Mouse (Mus musculus): ENCODE data around the gene Paqr7. TPM values are rescaled to one million over a fixed set of nuclear protein-coding genes. Genes with fewer than 3 reads are reported as not detected.

Paqr7 gene
- polyA plus RNA-seq, 1 experiment from 2014 or later = 0.87 TPM

DNA sequence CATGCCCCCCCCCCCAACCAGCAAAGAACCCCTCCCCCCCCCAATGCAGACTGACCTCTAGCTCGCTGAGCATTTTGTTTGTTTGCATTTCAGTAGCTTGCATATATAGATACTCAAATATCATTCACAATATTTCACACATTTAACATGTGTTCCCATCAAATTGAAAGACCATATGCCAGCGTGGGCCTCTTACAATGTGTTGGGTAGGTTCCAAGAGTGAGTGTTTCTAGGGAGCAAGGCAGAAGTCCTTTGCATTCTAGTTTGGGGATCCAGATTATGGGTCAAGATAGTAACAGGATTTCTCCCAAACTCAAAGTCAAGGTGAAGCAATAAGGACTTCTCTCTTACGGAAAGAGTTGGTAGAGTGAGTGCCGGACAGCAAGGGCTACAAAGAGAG, 22.0 kb downstream of the Paqr7 start:
- no peak for ATAC-seq (replicated peaks; ENCODE audit: insufficient number of reproducible peaks, low FRiP score, low TSS enrichment, low read depth)
- no peak overlapping the region for H3K4me2 ChIP-seq (ENCODE audit: low read depth, low read length)
- DNase-seq (ENCODE audit: low spot score) = no peak
- H3K4me3 ChIP-seq (ENCODE audit: low read depth, low read length) = no peak overlapping the region
- H3K27ac ChIP-seq (replicated peaks; ENCODE audit: low read depth, low read length) = no peak overlapping the region
- H3K9ac ChIP-seq (replicated peaks; ENCODE audit: low read length) = no peak overlapping the region
- no peaks in the 10 kb centered on the region for H3K9me3 ChIP-seq (replicated peaks; ENCODE audit: control insufficient read depth, low read length)
- no peaks in the 10 kb centered on the region for H3K27me3 ChIP-seq (ENCODE audit: control insufficient read depth, insufficient read depth, low read length)
- 90% methylated on average over 4 of the region's 4 CpGs for WGBS
- no peaks in the 10 kb centered on the region for H3K4me1 ChIP-seq (ENCODE audit: control insufficient read depth, insufficient read depth, low read length)
- no peaks in the 10 kb centered on the region; the same call in 1 of the 2 replicates for H3K36me3 ChIP-seq (replicated peaks; ENCODE audit: control insufficient read depth, insufficient read depth, low read depth, low read length)

DNA sequence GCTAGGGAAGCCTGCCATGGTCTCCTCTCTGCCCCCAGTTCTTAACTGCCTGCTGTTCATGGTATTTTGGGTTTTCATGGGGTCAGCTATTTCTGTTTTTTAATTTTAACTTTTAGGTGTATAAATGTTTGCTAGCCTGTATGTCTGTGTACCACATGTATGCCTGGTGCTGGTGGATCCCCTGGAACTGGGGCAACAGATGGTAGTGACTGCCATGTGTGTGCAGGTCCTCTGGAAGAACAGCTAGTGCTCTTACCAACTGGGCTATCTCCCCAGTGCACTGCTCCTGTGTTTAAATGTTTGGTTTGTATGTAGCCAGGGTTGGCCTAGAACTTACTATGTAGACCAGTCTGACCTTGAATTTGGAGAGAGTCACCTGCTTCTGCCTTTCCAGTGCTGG, 22.8 kb downstream of the Paqr7 start:
- H3K36me3 ChIP-seq (replicated peaks; ENCODE audit: control insufficient read depth, insufficient read depth, low read depth, low read length) = no peaks in the 10 kb centered on the region; the same call in 1 of the 2 replicates
- H3K27ac ChIP-seq (replicated peaks; ENCODE audit: low read depth, low read length) = no peak overlapping the region
- no peak overlapping the region for H3K9ac ChIP-seq (replicated peaks; ENCODE audit: low read length)
- ATAC-seq (replicated peaks; ENCODE audit: insufficient number of reproducible peaks, low FRiP score, low TSS enrichment, low read depth) (no peak), DNase-seq (ENCODE audit: low spot score) (no peak)
- H3K4me2 ChIP-seq (ENCODE audit: low read depth, low read length) = no peak overlapping the region
- H3K9me3 ChIP-seq (replicated peaks; ENCODE audit: control insufficient read depth, low read length) = no peaks in the 10 kb centered on the region
- H3K27me3 ChIP-seq (ENCODE audit: control insufficient read depth, insufficient read depth, low read length) = no peaks in the 10 kb centered on the region
- no peak overlapping the region for H3K4me3 ChIP-seq (ENCODE audit: low read depth, low read length)
- H3K4me1 ChIP-seq (ENCODE audit: control insufficient read depth, insufficient read depth, low read length) = no peaks in the 10 kb centered on the region

DNA sequence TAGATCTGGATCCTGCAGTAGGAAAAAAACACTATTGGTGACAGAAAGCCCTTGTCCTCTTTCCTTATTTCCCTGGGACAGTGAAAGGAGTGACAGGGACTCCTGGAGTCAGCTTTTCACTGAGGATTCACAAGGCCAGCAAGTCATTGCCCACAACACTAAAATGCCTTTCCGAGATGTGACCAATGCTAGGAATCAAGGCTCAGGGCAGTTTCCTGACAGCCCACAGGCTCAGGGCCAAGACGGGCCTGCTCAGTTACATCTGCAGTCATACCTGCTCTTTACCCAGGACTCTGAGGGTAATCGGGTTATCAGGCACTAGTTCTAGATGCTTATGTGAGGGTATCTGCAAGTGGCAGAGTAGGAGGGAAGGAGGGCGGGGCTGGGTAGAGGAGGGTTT, 26.9 kb downstream of the Paqr7 start:
- Histone ChIP-seq H3K36me3 (replicated peaks; ENCODE audit: control insufficient read depth, insufficient read depth, low read depth, low read length) (no peaks in the 10 kb centered on the region; the same call in 1 of the 2 replicates), H3K4me1 (ENCODE audit: control insufficient read depth, insufficient read depth, low read length) (no peaks in the 10 kb centered on the region), H3K27me3 (ENCODE audit: control insufficient read depth, insufficient read depth, low read length) (no peaks in the 10 kb centered on the region), H3K4me2 (ENCODE audit: low read depth, low read length) (no peak overlapping the region), H3K27ac (replicated peaks; ENCODE audit: low read depth, low read length) (no peak overlapping the region), H3K9ac (replicated peaks; ENCODE audit: low read length) (no peak overlapping the region), H3K4me3 (ENCODE audit: low read depth, low read length) (no peak overlapping the region), H3K9me3 (replicated peaks; ENCODE audit: control insufficient read depth, low read length) (no peaks in the 10 kb centered on the region)
- DNase-seq (ENCODE audit: low spot score) (no peak), ATAC-seq (replicated peaks; ENCODE audit: insufficient number of reproducible peaks, low FRiP score, low TSS enrichment, low read depth) (no peak)
- WGBS = 88% methylated on average over 4 of the region's 4 CpGs

DNA sequence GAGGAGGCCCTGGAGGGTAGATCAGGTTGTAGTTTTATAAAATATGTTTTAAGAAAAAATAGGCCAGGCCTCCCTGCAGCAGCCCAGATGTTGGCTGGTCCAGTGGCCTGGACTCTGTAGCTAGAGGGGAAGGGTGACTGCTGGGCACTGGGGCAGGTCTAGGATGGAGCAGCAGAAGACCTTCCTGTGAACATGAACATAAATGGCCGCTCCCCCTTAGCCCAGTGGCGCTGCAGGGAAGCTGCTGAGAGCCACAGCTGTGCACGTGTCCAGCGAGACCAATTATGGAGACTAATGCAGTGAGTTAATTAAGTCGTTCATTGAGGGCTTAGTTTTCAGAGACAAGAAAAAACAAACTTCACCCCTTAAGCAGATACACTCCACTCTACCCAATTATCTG, 29.3 kb downstream of the Paqr7 start:
- Histone ChIP-seq H3K4me2 (ENCODE audit: low read depth, low read length) (no peak overlapping the region), H3K4me3 (ENCODE audit: low read depth, low read length) (no peak overlapping the region), H3K36me3 (replicated peaks; ENCODE audit: control insufficient read depth, insufficient read depth, low read depth, low read length) (peaks cover 2% of the 10 kb centered on the region), H3K4me1 (ENCODE audit: control insufficient read depth, insufficient read depth, low read length) (no peaks in the 10 kb centered on the region), H3K9ac (replicated peaks; ENCODE audit: low read length) (no peak overlapping the region), H3K9me3 (replicated peaks; ENCODE audit: control insufficient read depth, low read length) (no peaks in the 10 kb centered on the region), H3K27me3 (ENCODE audit: control insufficient read depth, insufficient read depth, low read length) (no peaks in the 10 kb centered on the region), H3K27ac (replicated peaks; ENCODE audit: low read depth, low read length) (no peak overlapping the region)
- DNase-seq (ENCODE audit: low spot score) = no peak
- no peak for ATAC-seq (replicated peaks; ENCODE audit: insufficient number of reproducible peaks, low FRiP score, low TSS enrichment, low read depth)
- 78% methylated on average over 5 of the region's 5 CpGs for WGBS

DNA sequence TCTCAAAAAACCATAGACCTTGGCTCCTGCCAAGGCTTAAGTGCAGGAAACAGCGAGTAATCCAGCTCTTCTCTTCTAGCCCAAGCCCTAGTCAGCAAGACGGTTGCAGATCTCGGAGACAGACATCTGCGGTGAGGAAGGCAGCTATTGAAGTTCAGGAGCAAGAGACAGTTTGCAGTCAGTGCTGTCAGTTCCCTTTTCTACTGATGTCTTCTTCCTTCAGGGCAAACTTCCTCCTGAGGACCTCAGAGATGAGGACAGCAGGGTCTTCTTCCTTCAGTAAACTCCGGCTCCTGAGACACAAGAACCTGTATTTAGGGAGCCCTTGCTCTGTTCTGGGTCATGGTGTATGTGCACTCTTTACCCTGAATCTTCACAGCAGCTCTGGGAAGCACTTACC, 29.7 kb downstream of the Paqr7 start:
- Histone ChIP-seq H3K4me1 (ENCODE audit: control insufficient read depth, insufficient read depth, low read length) (no peaks in the 10 kb centered on the region), H3K36me3 (replicated peaks; ENCODE audit: control insufficient read depth, insufficient read depth, low read depth, low read length) (peaks cover 2% of the 10 kb centered on the region), H3K9ac (replicated peaks; ENCODE audit: low read length) (no peak overlapping the region), H3K4me3 (ENCODE audit: low read depth, low read length) (no peak overlapping the region), H3K9me3 (replicated peaks; ENCODE audit: control insufficient read depth, low read length) (no peaks in the 10 kb centered on the region), H3K27me3 (ENCODE audit: control insufficient read depth, insufficient read depth, low read length) (no peaks in the 10 kb centered on the region), H3K4me2 (ENCODE audit: low read depth, low read length) (no peak overlapping the region), H3K27ac (replicated peaks; ENCODE audit: low read depth, low read length) (no peak overlapping the region)
- no peak for ATAC-seq (replicated peaks; ENCODE audit: insufficient number of reproducible peaks, low FRiP score, low TSS enrichment, low read depth)
- no peak for DNase-seq (ENCODE audit: low spot score)
- WGBS = 76% methylated on average over 5 of the region's 5 CpGs

DNA sequence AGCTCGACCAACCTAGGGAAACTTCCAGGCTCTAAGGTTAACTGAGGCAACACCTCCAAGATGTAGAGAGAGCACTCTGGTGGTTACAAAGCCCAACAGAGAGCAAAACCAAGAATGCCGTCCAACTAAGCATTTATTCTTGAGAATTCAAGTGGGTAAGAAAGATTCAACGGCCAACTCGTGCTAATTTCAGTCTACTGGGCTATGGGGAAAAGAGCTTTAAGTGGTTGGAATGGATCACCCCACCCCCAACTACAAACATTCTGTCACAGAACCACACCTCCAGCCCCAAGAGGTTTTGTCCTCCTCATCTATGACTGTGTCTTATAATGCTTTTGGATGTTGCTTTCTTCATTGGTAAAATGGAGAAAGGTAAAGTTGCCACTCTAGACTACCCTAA, 36.4 kb downstream of the Paqr7 start:
- no peak for ATAC-seq (replicated peaks; ENCODE audit: insufficient number of reproducible peaks, low FRiP score, low TSS enrichment, low read depth)
- WGBS = 90% methylated on average over 4 of the region's 4 CpGs
- H3K9ac ChIP-seq (replicated peaks; ENCODE audit: low read length) = no peak overlapping the region

DNA sequence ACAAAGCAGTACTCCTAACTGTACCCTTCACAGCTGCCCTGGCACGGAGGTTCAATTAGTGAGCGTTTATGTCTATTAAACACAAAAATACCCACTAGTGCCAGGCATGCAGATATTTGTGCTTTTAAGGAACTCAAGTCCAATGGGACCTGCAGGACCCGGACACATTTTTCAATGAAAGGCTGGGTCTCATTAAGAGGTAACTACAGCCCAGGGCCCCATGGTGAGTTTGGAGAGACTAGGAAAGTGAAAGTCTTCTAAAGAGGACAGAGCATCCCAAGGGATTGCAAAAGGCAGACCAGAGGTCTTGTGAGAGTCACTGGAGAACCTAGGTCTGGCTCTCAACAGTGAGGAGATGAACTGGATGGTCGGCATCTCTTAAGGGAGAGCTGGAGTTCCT, 36.9 kb downstream of the Paqr7 start:
- peaks cover 3% of the 10 kb centered on the region; the same call in 1 of the 2 replicates for H3K4me1 ChIP-seq (ENCODE audit: control insufficient read depth, insufficient read depth, low read length)
- no peaks in the 10 kb centered on the region for H3K27me3 ChIP-seq (ENCODE audit: control insufficient read depth, insufficient read depth, low read length)
- no peak for DNase-seq (ENCODE audit: low spot score)
- 0 out of 2 replicates have a peak overlapping the region, but pooled peaks have one; percentile 95 for H3K4me3 ChIP-seq (ENCODE audit: low read depth, low read length)
- peak overlapping the region; percentile 74 for H3K9ac ChIP-seq (replicated peaks; ENCODE audit: low read length)
- no peak overlapping the region for H3K27ac ChIP-seq (replicated peaks; ENCODE audit: low read depth, low read length)
- no peaks in the 10 kb centered on the region for H3K9me3 ChIP-seq (replicated peaks; ENCODE audit: control insufficient read depth, low read length)
- WGBS = 83% methylated on average over 4 of the region's 4 CpGs
- H3K4me2 ChIP-seq (ENCODE audit: low read depth, low read length) = no peak overlapping the region
- peaks cover 2% of the 10 kb centered on the region; the same call in 1 of the 2 replicates for H3K36me3 ChIP-seq (replicated peaks; ENCODE audit: control insufficient read depth, insufficient read depth, low read depth, low read length)
- ATAC-seq (replicated peaks; ENCODE audit: insufficient number of reproducible peaks, low FRiP score, low TSS enrichment, low read depth) = no peak

More for the DNA sequence above, 36.4 kb downstream of the Paqr7 start:
- no peaks in the 10 kb centered on the region for H3K9me3 ChIP-seq (replicated peaks; ENCODE audit: control insufficient read depth, low read length)
- H3K27me3 ChIP-seq (ENCODE audit: control insufficient read depth, insufficient read depth, low read length) = no peaks in the 10 kb centered on the region
- H3K4me1 ChIP-seq (ENCODE audit: control insufficient read depth, insufficient read depth, low read length) = peaks cover 3% of the 10 kb centered on the region; the same call in 1 of the 2 replicates
- no peak overlapping the region for H3K4me3 ChIP-seq (ENCODE audit: low read depth, low read length)
- no peak overlapping the region for H3K27ac ChIP-seq (replicated peaks; ENCODE audit: low read depth, low read length)
- DNase-seq (ENCODE audit: low spot score) = no peak
- no peak overlapping the region for H3K4me2 ChIP-seq (ENCODE audit: low read depth, low read length)
- peaks cover 2% of the 10 kb centered on the region; the same call in 1 of the 2 replicates for H3K36me3 ChIP-seq (replicated peaks; ENCODE audit: control insufficient read depth, insufficient read depth, low read depth, low read length)

DNA sequence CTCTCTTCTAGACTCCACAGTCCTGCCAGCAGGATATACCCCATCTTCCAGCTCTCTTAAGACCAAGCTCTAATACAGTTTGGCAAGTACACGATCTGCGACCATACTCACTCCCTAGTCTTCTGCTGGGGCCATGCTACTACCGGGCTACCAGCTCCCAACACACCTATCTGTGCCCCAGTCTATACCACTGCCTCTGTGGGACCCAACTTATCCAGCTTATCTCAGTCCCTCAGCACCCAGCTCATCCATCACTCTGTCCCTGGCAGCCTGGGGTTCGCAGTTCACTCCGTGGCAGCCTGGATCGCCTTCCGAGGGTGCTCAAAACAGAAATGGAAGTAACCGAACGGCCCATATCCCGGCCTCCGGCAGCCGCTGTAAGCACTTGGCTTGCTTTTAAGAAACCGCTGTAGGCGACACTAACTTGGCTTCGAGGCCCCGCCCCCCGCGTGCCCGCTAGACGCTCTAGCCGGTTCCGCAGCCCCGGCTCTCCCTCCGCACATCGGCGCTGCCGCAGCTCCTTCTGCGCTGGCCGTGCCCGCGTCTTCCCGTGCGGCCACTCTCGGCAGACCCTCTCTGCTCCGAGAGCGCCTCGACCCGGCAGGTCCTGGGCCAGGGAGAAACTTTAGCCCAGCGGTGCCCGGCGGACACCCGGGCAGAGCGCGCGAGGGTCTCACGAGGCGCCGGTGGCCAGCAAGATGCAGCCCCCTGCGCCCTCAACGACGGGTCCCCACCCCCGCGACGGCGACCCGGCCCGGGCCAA, 37.8 kb downstream of the Paqr7 start:
- H3K9me3 ChIP-seq (replicated peaks; ENCODE audit: control insufficient read depth, low read length) = no peaks in the 10 kb centered on the region
- WGBS = 1% methylated on average over 56 of the region's 57 CpGs
- no peaks in the 10 kb centered on the region; the same call in 1 of the 2 replicates for H3K36me3 ChIP-seq (replicated peaks; ENCODE audit: control insufficient read depth, insufficient read depth, low read depth, low read length)
- peak; percentile 72 for DNase-seq (ENCODE audit: low spot score)
- H3K4me3 ChIP-seq (ENCODE audit: low read depth, low read length) = peak overlapping the region; percentile 95
- no peaks in the 10 kb centered on the region for H3K27me3 ChIP-seq (ENCODE audit: control insufficient read depth, insufficient read depth, low read length)
- no peak; the same call in 1 of the 2 replicates for ATAC-seq (replicated peaks; ENCODE audit: insufficient number of reproducible peaks, low FRiP score, low TSS enrichment, low read depth)
- H3K9ac ChIP-seq (replicated peaks; ENCODE audit: low read length) = peak overlapping the region; percentile 74
- H3K4me1 ChIP-seq (ENCODE audit: control insufficient read depth, insufficient read depth, low read length) = peaks cover 3% of the 10 kb centered on the region; the same call in 1 of the 2 replicates
- H3K4me2 ChIP-seq (ENCODE audit: low read depth, low read length) = peak overlapping the region; percentile 81
- peak overlapping the region; percentile 75 for H3K27ac ChIP-seq (replicated peaks; ENCODE audit: low read depth, low read length)
